Mouse (Mus musculus): ENCODE data around the gene Nfia.

The Nfia gene

DNA sequence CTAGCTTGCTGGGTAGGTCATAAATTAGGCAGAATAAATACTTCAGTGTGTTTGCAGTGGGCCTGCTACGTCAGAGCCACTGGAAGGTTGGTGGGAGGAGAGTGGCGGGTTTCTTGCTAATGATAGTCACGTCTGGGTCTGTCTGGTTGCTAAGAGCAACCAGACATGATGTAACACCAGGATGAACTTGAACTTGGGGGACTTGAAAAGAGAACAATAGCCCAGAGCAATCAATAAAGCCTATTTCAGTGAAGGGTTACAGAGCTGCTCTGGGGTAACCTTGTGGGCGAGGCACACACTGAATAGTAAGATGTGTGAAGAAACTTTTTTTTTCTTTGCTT, 336.1 kb downstream of the Nfia start:
- H3K36me3 ChIP-seq (ENCODE audit: insufficient read depth, low read length), result no peaks in the 10 kb centered on the region

DNA sequence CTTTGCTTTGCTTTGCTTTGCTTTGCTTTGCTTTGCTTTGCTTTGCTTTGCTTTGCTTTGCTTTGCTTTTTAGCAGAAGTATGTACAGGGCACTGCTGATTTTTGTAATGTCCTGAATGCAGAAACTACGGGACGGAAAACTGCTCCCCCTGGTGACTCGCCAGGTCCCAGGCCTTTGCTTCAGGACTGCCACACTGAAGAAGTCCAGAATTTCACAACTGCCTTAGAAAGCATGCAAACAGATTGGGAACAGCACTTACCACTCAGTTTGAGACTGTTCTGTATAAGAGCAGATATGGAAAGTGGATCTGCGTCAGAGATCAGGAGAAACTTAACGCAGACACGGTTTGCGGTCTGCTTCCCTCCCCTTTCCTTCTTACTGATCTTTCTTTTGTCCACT, 336.5 kb downstream of the Nfia start:
- no peaks in the 10 kb centered on the region for H3K9me3 ChIP-seq (ENCODE audit: low read length)
- no peak for TF ChIP-seq NANOG (IDR thresholded peaks at IDR 0.05; ENCODE audit: borderline replicate concordance, low read length)
- no peak for TF ChIP-seq POU5F1 (IDR thresholded peaks at IDR 0.05; ENCODE audit: borderline replicate concordance, low read length)
- peak; percentile 28 for TF ChIP-seq CTCF (conservative IDR thresholded peaks at IDR 0.05; ENCODE audit: low read length)
- no peaks in the 10 kb centered on the region for H3K27me3 ChIP-seq (ENCODE audit: insufficient read depth, low read length)
- H3K4me3 ChIP-seq (replicated peaks; ENCODE audit: low read length), result no peak overlapping the region
- no peaks in the 10 kb centered on the region for H3K36me3 ChIP-seq (ENCODE audit: insufficient read depth, low read length)
- peaks cover 14% of the 10 kb centered on the region for H3K4me1 ChIP-seq (replicated peaks; ENCODE audit: low read depth, low read length)

More for the DNA sequence above, 336.1 kb downstream of the Nfia start:
- no peak for TF ChIP-seq CTCF (conservative IDR thresholded peaks at IDR 0.05; ENCODE audit: low read length)
- no peak for TF ChIP-seq NANOG (IDR thresholded peaks at IDR 0.05; ENCODE audit: borderline replicate concordance, low read length)
- TF ChIP-seq POU5F1 (IDR thresholded peaks at IDR 0.05; ENCODE audit: borderline replicate concordance, low read length), result no peak
- H3K27me3 ChIP-seq (ENCODE audit: insufficient read depth, low read length), result no peaks in the 10 kb centered on the region
- H3K4me1 ChIP-seq (replicated peaks; ENCODE audit: low read depth, low read length), result peaks cover 14% of the 10 kb centered on the region
- no peaks in the 10 kb centered on the region for H3K9me3 ChIP-seq (ENCODE audit: low read length)
- H3K4me3 ChIP-seq (replicated peaks; ENCODE audit: low read length), result no peak overlapping the region

DNA sequence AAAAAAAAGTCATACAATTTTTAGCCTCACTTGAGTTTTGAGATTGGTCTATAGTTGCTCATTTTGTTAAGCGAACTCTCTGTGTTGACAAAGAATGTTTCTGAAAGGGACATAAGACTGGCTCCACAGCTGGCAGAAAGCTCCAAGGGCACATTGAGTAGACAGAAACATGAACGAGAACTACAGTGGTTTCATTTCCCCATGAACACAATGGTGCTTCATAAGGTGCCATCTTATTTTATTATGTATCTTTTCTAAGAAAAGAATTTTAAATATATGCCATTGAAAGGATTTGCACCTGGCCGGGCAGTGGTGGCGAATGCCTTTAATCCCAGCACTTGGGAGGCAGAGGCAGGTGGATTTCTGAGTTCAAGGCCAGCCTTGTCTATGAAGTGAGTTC, 337.4 kb downstream of the Nfia start:
- no peaks in the 10 kb centered on the region for H3K36me3 ChIP-seq (ENCODE audit: insufficient read depth, low read length)
- no peak overlapping the region for H3K4me3 ChIP-seq (replicated peaks; ENCODE audit: low read length)
- H3K9me3 ChIP-seq (ENCODE audit: low read length), result no peaks in the 10 kb centered on the region
- peaks cover 14% of the 10 kb centered on the region for H3K4me1 ChIP-seq (replicated peaks; ENCODE audit: low read depth, low read length)
- H3K27me3 ChIP-seq (ENCODE audit: insufficient read depth, low read length), result no peaks in the 10 kb centered on the region
- no peak for TF ChIP-seq CTCF (conservative IDR thresholded peaks at IDR 0.05; ENCODE audit: low read length)
- no peak for TF ChIP-seq POU5F1 (IDR thresholded peaks at IDR 0.05; ENCODE audit: borderline replicate concordance, low read length)

DNA sequence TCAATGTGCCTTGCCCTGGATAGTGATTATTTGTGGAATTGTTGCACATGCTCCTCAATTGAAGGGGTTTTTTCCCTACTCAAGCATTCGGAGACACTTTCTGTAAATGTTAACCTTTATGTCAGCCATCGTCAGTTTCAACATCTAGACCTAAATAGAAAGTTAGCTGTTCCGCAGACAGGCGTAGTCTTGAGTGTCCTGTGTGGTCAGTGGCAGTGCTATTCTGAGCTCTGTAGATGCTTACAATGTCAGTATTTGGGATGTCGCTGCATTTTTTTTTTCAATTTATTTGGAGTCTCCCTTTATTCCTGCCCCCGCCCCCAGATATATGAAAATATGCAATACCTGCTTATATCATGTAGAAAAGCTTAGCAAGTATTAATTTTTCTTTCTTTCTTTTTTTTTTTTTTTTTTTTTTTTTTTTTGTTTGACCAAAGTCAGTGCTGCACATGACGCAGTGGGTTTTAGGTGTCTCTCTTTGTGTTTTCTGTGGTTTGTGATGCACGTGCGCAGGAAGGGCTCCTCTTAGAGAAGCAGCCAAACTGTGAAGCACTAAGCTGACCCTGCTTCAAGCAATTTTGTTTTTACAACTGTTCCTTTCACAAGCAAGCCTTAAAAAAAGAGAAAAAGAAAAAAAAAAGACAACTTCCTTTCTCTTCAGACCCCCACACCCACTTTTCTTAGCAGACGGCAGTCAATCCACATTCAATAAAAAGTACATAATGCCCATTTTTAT, 340.9 kb downstream of the Nfia start:
- H3K9me3 ChIP-seq (ENCODE audit: low read length), result no peaks in the 10 kb centered on the region
- H3K4me1 ChIP-seq (replicated peaks; ENCODE audit: low read depth, low read length), result peaks cover 9% of the 10 kb centered on the region
- H3K27me3 ChIP-seq (ENCODE audit: insufficient read depth, low read length), result no peaks in the 10 kb centered on the region
- no peak overlapping the region for H3K4me3 ChIP-seq (replicated peaks; ENCODE audit: low read length)
- no peak for TF ChIP-seq CTCF (conservative IDR thresholded peaks at IDR 0.05; ENCODE audit: low read length)
- no peak for TF ChIP-seq POU5F1 (IDR thresholded peaks at IDR 0.05; ENCODE audit: borderline replicate concordance, low read length)
- TF ChIP-seq NANOG (IDR thresholded peaks at IDR 0.05; ENCODE audit: borderline replicate concordance, low read length), result no peak
- no peaks in the 10 kb centered on the region for H3K36me3 ChIP-seq (ENCODE audit: insufficient read depth, low read length)

DNA sequence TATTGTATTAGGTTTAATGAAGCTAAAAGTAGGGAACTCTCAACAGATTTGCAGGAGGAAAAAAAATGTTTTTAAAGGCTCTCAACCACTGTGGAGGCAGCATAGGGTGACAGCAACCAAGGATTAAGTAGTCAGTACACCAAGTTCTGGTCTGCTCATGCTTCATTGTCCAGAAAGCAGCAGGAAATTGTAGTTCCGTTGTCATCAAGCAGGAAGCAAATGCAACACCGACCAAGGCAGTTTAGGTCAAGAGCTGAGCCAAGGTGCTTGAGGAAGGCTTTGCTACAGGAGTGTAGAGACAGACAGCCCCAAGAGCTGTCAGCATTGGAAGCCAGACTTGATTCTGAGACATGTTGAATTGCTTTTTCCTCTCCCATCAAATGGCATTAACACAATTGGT, 342.4 kb downstream of the Nfia start:
- Histone ChIP-seq H3K4me1 (replicated peaks; ENCODE audit: low read depth, low read length) (no peaks in the 10 kb centered on the region), H3K27me3 (ENCODE audit: insufficient read depth, low read length) (no peaks in the 10 kb centered on the region), H3K9me3 (ENCODE audit: low read length) (no peaks in the 10 kb centered on the region), H3K4me3 (replicated peaks; ENCODE audit: low read length) (no peak overlapping the region), H3K36me3 (ENCODE audit: insufficient read depth, low read length) (no peaks in the 10 kb centered on the region)
- TF ChIP-seq CTCF (conservative IDR thresholded peaks at IDR 0.05; ENCODE audit: low read length), result no peak

- H3K9me3 ChIP-seq (ENCODE audit: low read length), result no peaks in the 10 kb centered on the region
- 0 out of 2 replicates have a peak, but pooled peaks cover 4% of the 10 kb centered on the region for H3K4me1 ChIP-seq (replicated peaks; ENCODE audit: low read depth, low read length)
- no peaks in the 10 kb centered on the region for H3K36me3 ChIP-seq (ENCODE audit: insufficient read depth, low read length)
- TF ChIP-seq POU5F1 (IDR thresholded peaks at IDR 0.05; ENCODE audit: borderline replicate concordance, low read length) (no peak), NANOG (IDR thresholded peaks at IDR 0.05; ENCODE audit: borderline replicate concordance, low read length) (no peak), CTCF (conservative IDR thresholded peaks at IDR 0.05; ENCODE audit: low read length) (no peak)
- no peak overlapping the region for H3K4me3 ChIP-seq (replicated peaks; ENCODE audit: low read length)
- no peaks in the 10 kb centered on the region for H3K27me3 ChIP-seq (ENCODE audit: insufficient read depth, low read length)
Observed at GRCm38 (mm10) chr4:98115401-98115800, 342.9 kb downstream of the Nfia start.

GRCm38 (mm10) chr4:98116046-98116445, 343.5 kb downstream of the Nfia start:
- Histone ChIP-seq H3K4me3 (replicated peaks; ENCODE audit: low read length) (no peak overlapping the region), H3K36me3 (ENCODE audit: insufficient read depth, low read length) (no peaks in the 10 kb centered on the region), H3K27me3 (ENCODE audit: insufficient read depth, low read length) (no peaks in the 10 kb centered on the region), H3K9me3 (ENCODE audit: low read length) (no peaks in the 10 kb centered on the region), H3K4me1 (replicated peaks; ENCODE audit: low read depth, low read length) (0 out of 2 replicates have a peak, but pooled peaks cover 4% of the 10 kb centered on the region)
- TF ChIP-seq CTCF (conservative IDR thresholded peaks at IDR 0.05; ENCODE audit: low read length), result no peak
- TF ChIP-seq NANOG (IDR thresholded peaks at IDR 0.05; ENCODE audit: borderline replicate concordance, low read length), result no peak
- TF ChIP-seq POU5F1 (IDR thresholded peaks at IDR 0.05; ENCODE audit: borderline replicate concordance, low read length), result no peak

DNA sequence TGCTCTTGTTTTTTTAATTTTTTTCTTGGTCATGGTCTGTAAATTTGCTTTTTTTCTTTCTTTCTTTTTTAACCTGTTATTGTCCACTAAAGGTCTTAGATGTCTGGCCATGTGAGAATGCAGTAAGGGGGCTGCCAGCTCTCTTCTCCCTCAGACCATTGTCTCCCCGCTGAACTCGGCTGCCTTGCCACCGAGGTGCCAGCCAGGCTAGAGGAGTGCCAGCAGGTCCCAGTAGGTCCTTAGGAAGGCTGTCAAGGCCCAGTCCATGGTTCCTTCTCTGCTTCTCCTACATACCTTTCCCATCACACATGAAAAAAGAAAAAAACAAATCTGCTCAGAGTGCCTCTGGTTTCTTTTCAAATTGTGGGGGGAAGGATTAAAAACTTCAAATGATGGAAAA, 345.6 kb downstream of the Nfia start:
- TF ChIP-seq POU5F1 (IDR thresholded peaks at IDR 0.05; ENCODE audit: borderline replicate concordance, low read length) (no peak), NANOG (IDR thresholded peaks at IDR 0.05; ENCODE audit: borderline replicate concordance, low read length) (no peak), CTCF (conservative IDR thresholded peaks at IDR 0.05; ENCODE audit: low read length) (no peak)
- Histone ChIP-seq H3K36me3 (ENCODE audit: insufficient read depth, low read length) (no peaks in the 10 kb centered on the region), H3K4me3 (replicated peaks; ENCODE audit: low read length) (no peak overlapping the region), H3K4me1 (replicated peaks; ENCODE audit: low read depth, low read length) (0 out of 2 replicates have a peak, but pooled peaks cover 4% of the 10 kb centered on the region), H3K27me3 (ENCODE audit: insufficient read depth, low read length) (no peaks in the 10 kb centered on the region), H3K9me3 (ENCODE audit: low read length) (peaks cover 11% of the 10 kb centered on the region)
